Mouse (Mus musculus) CD8-positive naive resting alpha-beta T cell, adult 2 months (primary cell): ENCODE measurements around the gene Itgb5.

Source experiments
- DNase-seq, 2 experiments: peaks; one replicate each; pipeline ENCODE4 v3.0.0; 2022; ENCODE audit warnings: low read depth in 2 of 2, low spot score in 2 of 2

The Itgb5 gene

DNA sequence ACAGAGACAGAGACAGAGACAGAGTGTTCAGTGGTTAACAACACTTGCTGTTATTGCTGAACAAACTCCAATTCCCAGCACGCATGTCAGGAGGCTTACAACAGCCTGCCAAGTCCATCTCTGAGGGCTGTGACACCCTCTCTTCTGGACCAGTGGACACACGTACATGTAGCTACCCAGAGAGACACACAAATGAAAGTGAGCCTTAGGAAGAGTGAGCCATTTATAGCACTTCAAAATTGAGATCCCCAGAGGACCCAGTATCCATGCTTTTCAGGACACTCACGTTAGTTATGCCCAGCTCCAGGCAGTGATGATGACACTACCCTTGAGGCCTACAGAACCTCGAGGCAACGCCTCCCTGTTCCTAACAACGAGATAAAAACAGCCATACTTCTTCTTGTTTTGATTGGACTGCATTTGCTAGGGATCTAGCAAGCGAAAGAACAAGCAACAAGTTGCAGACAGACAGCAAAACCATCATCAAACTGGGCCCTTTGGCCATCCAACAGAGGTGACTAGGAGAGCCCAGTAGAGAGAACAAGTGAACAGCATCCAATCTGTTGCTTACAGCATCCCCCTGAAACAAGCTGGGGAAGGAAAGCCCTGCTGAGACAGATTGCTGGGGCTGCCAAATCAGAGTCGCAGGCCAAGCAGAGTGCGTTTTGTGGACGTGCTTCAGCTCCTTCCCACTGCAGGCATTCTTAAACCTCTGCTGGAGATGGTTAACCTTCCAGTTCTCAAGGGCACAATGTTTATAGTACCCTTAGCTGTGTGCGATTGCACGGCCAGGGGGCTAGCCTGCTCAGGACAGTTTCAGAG lies 109.1 kb downstream of the Itgb5 start:
- DNase-seq, result no peak

DNA sequence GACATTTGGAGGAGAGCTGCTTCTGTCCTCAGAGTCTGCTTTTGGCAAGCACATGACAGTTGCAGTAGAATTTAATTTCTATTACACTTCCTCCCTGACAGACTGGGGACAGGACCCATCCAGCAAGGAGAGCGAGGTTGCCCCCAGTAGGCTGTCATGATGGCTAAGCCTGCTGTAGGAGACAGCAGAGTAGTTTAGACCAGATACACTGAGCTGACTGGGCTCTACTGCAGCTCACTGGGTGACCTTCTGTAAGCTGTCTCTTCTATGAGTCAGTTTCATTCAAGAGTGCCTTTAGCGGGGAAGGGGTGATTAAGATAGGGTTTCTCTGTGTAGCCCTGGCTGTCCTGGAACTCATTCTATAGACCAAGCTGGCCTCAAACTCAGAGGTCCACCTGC lies 109.7 kb downstream of the Itgb5 start:
- no peak for DNase-seq

GRCm38 (mm10) chr16:33939636-33940035 lies 110.2 kb downstream of the Itgb5 start:
- no peak for DNase-seq

GRCm38 (mm10) chr16:33940095-33940494 lies 110.6 kb downstream of the Itgb5 start:
- DNase-seq, result no peak

GRCm38 (mm10) chr16:33941271-33941781 lies 111.9 kb downstream of the Itgb5 start:
- no peak for DNase-seq

GRCm38 (mm10) chr16:33942341-33942740 lies 112.9 kb downstream of the Itgb5 start:
- no peak for DNase-seq

DNA sequence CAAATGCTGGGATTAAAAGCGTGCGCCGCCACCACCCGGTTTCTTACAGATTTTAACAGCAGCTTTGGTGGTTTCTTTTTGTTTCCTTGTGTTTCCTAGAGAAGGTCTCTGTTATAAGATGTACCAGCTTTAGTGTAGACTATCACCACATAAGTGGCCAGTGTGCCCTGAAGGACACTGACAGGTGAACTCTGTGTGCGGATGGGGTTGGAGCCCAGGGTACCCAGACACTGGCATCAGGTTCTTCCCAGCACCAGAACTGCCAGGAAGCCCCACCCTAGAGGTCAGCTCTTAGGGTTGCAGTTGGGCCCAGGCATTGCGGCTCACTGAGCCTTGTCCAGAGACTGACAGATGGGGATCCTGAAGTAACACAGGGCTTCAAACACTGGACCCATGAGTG lies 113.9 kb downstream of the Itgb5 start:
- no peak for DNase-seq

DNA sequence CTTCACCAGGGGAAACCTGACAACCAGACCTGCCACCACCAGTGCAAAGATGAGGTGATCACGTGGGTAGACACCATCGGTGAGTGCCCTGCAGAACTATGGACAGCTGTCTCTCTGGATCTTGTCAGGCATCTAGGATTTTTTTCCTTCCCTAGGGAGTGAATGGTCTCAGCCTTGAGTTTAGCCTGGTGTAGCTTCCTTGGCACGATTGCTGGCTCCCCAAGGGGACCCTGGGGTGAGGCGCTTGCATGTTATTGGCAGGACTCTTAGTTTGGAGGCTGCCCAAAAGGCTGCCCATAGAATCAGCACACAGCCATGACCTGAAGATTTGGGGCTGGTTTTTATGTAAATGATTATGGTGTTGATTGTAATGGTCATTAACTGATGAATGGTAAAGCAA lies 114.7 kb downstream of the Itgb5 start:
- DNase-seq, result no peak

DNA sequence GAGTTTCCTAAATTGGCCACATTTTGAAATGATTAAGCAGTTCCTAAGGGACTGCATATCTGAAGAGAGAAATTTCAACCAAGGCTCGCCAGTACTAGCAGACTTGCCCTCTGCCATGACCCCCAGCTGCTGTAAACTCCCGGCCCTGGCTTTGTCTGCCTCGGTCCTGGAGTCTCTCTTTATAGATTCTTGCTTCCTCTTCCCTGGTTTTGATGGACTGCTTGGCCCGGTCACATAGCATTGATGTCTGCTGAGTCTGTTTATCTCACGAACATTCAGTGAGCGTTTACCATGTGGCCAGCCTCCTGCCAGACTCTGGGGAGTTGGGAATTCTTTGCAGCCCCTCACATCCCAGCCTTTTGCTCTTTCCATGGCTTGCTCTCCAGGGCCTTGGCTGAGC lies 115.3 kb downstream of the Itgb5 start:
- no peak for DNase-seq

DNA sequence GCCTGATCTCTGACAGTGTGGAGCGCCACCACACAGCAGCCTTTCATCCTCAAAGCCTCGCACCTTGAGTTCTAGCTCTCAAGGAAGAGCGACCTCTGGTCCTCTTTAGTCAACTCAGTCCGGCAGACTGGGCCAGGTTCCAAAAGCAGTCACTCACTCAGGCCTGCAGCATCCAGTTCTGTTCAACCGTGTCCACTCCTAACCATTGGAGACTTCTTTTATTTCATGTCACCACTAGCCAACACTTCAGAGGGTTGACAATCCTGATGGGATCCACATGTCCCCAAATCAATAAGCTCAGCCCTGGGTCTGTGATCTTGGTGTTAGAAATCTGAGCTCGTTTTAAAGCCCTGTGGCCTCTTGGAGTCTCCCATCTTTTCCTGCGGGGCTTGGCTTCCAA lies 116.6 kb downstream of the Itgb5 start:
- DNase-seq, result no peak

GRCm38 (mm10) chr16:33947664-33948571 lies 118.5 kb downstream of the Itgb5 start:
- no peak for DNase-seq

GRCm38 (mm10) chr16:33950386-33950785 lies 120.9 kb downstream of the Itgb5 start:
- DNase-seq, result no peak

- peak; percentile 46 to 62 for DNase-seq
These were observed 121.4 kb downstream of the Itgb5 start for GRCm38 (mm10) chr16:33950830-33951229.

- DNase-seq, result no peak
These were observed 123.5 kb downstream of the Itgb5 start for GRCm38 (mm10) chr16:33953008-33953407.

DNA sequence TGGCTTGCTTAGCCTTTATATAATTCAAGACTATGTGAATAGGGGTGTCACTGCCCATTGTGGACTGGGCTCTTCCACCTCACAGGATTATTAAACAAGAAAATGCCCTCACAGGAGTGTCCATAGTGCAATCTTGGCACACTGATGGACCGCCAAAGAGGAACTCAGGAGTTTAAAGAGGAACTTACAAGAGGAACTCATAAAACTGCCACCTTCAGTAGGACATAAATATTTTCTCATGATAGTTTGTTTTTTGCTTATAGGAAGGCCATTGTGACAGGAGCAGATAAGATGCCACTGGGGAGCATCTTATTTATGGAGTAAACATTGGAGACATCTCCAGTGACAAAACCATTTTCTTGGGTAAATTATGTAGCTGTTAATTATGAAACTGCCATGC lies 125.3 kb downstream of the Itgb5 start:
- no peak for DNase-seq

DNA sequence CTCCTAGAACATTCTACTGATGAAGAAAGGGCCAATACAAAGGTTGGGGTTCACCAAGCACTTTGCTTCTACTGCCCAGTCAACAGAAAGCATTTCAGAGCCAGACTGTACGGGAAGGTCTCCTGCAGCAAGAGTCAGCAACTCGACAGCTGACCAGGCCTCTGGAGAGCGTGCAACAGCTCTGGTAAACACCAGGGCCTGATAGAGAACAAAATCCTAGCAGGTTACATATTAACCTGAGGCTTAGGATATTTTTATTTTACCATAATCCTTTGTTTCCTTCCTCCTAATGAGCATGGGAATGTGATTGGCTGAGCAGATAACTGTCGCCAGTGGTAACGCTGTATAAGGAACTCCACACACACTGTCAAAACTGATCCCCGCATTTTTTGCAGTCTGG lies 134.0 kb downstream of the Itgb5 start:
- no peak for DNase-seq

GRCm38 (mm10) chr16:33965878-33966537 lies 136.5 kb downstream of the Itgb5 start:
- DNase-seq, result peak; percentile 5 to 32

GRCm38 (mm10) chr16:33966538-33967282 lies 137.2 kb downstream of the Itgb5 start, which contains the start of gene Umps:
TSS of gene Umps (minus strand) at chr16:33967038.
- DNase-seq, result peak; percentile 71 to 82

DNA sequence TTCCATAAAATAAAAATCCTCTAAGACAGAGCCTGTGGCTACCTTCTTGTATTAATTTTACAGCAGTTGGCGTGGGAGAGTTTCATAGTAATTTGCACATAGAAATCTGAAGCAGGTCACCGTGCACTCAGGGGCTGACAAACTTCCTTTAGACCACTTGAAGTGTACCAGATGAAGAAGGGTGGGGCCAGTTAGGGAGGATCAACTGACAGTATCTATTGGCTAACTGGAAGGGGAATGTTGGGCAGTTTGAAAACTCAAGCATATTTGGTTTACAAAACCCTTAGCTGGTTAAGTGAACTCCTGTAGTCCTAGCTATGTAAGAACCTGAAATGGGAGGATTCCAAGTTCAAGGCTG lies 137.8 kb downstream of the Itgb5 start:
- DNase-seq, result peak in 1 of 2 experiments; percentile 5

GRCm38 (mm10) chr16:33979855-33980254 lies 150.4 kb downstream of the Itgb5 start:
- DNase-seq, result no peak

GRCm38 (mm10) chr16:33983712-33984111 lies 154.2 kb downstream of the Itgb5 start:
- DNase-seq, result no peak
